Mouse (Mus musculus): Measurements from ENCODE around the gene Cdh4. TPM values are rescaled to one million over a fixed set of nuclear protein-coding genes. Genes with fewer than 3 reads are reported as not detected.

Gene Cdh4
- polyA plus RNA-seq, 1 experiment from 2014 or later = 2.5 TPM

GRCm38 (mm10) chr2:179937091-179937490 is 494.9 kb downstream of the Cdh4 start:
- 69% methylated on average over 4 of the region's 4 CpGs for WGBS

DNA sequence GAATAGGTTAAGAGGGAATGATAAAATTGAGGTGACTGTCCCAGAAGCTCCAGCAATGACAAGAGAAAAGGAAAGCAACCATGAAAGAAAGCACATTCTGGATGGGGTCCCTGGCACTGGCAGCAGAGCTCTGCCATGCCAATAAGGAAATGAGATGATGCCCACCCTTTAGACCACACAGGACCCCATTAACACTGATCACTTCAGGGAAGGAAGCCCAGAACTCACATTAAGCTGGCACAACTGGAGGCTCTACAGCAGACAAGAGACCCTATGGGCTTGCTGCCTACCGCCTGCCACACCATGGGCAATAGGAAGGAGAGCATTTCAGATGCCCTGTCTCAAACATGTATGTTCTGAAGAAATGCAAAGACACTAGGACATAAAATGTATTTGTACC is 499.5 kb downstream of the Cdh4 start:
- Histone ChIP-seq H3K4me1 (ENCODE audit: control insufficient read depth, insufficient read depth, low read length) (no peaks in the 10 kb centered on the region), H3K36me3 (ENCODE audit: control insufficient read depth, insufficient read depth, low read length) (peaks cover 7% of the 10 kb centered on the region; the same call in 1 of the 2 replicates), H3K27me3 (ENCODE audit: control insufficient read depth, insufficient read depth, low read length) (no peaks in the 10 kb centered on the region), H3K4me3 (ENCODE audit: low read depth, low read length) (no peak overlapping the region), H3K9ac (replicated peaks; ENCODE audit: low read depth, low read length) (no peak overlapping the region), H3K27ac (ENCODE audit: low read length) (no peak overlapping the region), H3K4me2 (replicated peaks; ENCODE audit: low read depth, low read length) (no peak overlapping the region), H3K9me3 (ENCODE audit: control insufficient read depth, low read depth, low read length) (no peaks in the 10 kb centered on the region)
- WGBS = 90% methylated on average over 1 of the region's 1 CpGs
- no peak for ATAC-seq (ENCODE audit: insufficient number of reproducible peaks, insufficient read depth, low FRiP score, low read depth)

More at GRCm38 (mm10) chr2:179937091-179937490, 494.9 kb downstream of the Cdh4 start:
- Histone ChIP-seq H3K9ac (replicated peaks; ENCODE audit: low read depth, low read length) (no peak overlapping the region), H3K27ac (ENCODE audit: low read length) (no peak overlapping the region), H3K4me3 (ENCODE audit: low read depth, low read length) (no peak overlapping the region), H3K4me2 (replicated peaks; ENCODE audit: low read depth, low read length) (no peak overlapping the region), H3K4me1 (ENCODE audit: control insufficient read depth, insufficient read depth, low read length) (no peaks in the 10 kb centered on the region), H3K27me3 (ENCODE audit: control insufficient read depth, insufficient read depth, low read length) (no peaks in the 10 kb centered on the region), H3K36me3 (ENCODE audit: control insufficient read depth, insufficient read depth, low read length) (peaks cover 20% of the 10 kb centered on the region), H3K9me3 (ENCODE audit: control insufficient read depth, low read depth, low read length) (no peaks in the 10 kb centered on the region)
- ATAC-seq (ENCODE audit: insufficient number of reproducible peaks, insufficient read depth, low FRiP score, low read depth) = no peak

- WGBS = 49% methylated on average over 4 of the region's 4 CpGs
- Histone ChIP-seq H3K27me3 (ENCODE audit: control insufficient read depth, insufficient read depth, low read length) (no peaks in the 10 kb centered on the region), H3K36me3 (ENCODE audit: control insufficient read depth, insufficient read depth, low read length) (no peaks in the 10 kb centered on the region), H3K4me2 (replicated peaks; ENCODE audit: low read depth, low read length) (no peak overlapping the region), H3K9ac (replicated peaks; ENCODE audit: low read depth, low read length) (no peak overlapping the region), H3K4me1 (ENCODE audit: control insufficient read depth, insufficient read depth, low read length) (peaks cover 15% of the 10 kb centered on the region; the same call in 1 of the 2 replicates), H3K27ac (ENCODE audit: low read length) (no peak overlapping the region), H3K4me3 (ENCODE audit: low read depth, low read length) (no peak overlapping the region), H3K9me3 (ENCODE audit: control insufficient read depth, low read depth, low read length) (no peaks in the 10 kb centered on the region)
- no peak for ATAC-seq (ENCODE audit: insufficient number of reproducible peaks, insufficient read depth, low FRiP score, low read depth)
Measured at GRCm38 (mm10) chr2:179945051-179945450, 502.8 kb downstream of the Cdh4 start.

DNA sequence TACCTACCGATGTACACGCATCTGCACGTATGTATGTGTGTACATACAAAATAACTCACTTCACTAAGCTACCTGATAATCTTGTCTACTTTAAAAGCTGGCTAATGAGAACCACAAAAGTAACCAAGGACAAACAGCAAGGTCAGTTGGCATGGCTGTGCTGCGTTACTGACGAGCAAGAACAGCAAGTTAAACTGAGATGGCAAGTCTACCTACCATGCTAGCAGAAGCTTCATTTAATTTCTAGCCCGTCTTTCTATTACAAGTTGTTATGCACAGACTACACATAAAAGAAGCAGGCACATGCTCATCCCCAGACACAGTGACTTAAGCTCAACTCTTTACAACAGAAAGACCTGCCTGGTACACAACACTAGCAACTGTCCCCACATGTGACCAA is 504.3 kb downstream of the Cdh4 start:
- no peaks in the 10 kb centered on the region for H3K27me3 ChIP-seq (ENCODE audit: control insufficient read depth, insufficient read depth, low read length)
- H3K9ac ChIP-seq (replicated peaks; ENCODE audit: low read depth, low read length) = no peak overlapping the region
- H3K4me1 ChIP-seq (ENCODE audit: control insufficient read depth, insufficient read depth, low read length) = peaks cover 16% of the 10 kb centered on the region; the same call in 1 of the 2 replicates
- ATAC-seq (ENCODE audit: insufficient number of reproducible peaks, insufficient read depth, low FRiP score, low read depth) = no peak
- H3K4me3 ChIP-seq (ENCODE audit: low read depth, low read length) = no peak overlapping the region
- WGBS = 86% methylated on average over 6 of the region's 6 CpGs
- no peaks in the 10 kb centered on the region for H3K9me3 ChIP-seq (ENCODE audit: control insufficient read depth, low read depth, low read length)
- H3K36me3 ChIP-seq (ENCODE audit: control insufficient read depth, insufficient read depth, low read length) = no peaks in the 10 kb centered on the region
- H3K4me2 ChIP-seq (replicated peaks; ENCODE audit: low read depth, low read length) = no peak overlapping the region
- H3K27ac ChIP-seq (ENCODE audit: low read length) = no peak overlapping the region

DNA sequence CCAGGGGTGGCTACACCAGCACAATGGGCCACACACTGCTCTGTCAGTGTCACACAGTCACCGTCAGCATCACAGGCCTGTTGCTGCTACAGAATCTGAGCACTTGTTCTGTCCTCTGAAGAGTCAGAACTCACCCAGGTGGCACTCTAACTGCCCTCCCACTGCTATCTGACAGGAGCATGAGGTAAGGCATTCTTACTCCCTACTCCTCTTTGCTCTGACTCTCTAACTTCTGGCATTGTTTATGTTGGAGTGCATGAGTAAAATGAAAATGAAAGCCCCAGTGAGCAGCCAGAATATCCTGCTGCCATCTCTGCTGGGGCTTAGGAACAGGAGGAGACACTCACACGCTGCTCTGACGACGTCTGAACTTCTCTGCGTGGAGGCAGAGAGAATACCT is 505.4 kb downstream of the Cdh4 start:
- H3K27me3 ChIP-seq (ENCODE audit: control insufficient read depth, insufficient read depth, low read length) = no peaks in the 10 kb centered on the region
- H3K4me3 ChIP-seq (ENCODE audit: low read depth, low read length) = no peak overlapping the region
- H3K27ac ChIP-seq (ENCODE audit: low read length) = no peak overlapping the region
- H3K36me3 ChIP-seq (ENCODE audit: control insufficient read depth, insufficient read depth, low read length) = no peaks in the 10 kb centered on the region
- H3K9ac ChIP-seq (replicated peaks; ENCODE audit: low read depth, low read length) = no peak overlapping the region
- H3K9me3 ChIP-seq (ENCODE audit: control insufficient read depth, low read depth, low read length) = no peaks in the 10 kb centered on the region
- WGBS = 30% methylated on average over 5 of the region's 5 CpGs
- no peak overlapping the region for H3K4me2 ChIP-seq (replicated peaks; ENCODE audit: low read depth, low read length)
- no peak for ATAC-seq (ENCODE audit: insufficient number of reproducible peaks, insufficient read depth, low FRiP score, low read depth)
- H3K4me1 ChIP-seq (ENCODE audit: control insufficient read depth, insufficient read depth, low read length) = peaks cover 23% of the 10 kb centered on the region; the same call in 1 of the 2 replicates

DNA sequence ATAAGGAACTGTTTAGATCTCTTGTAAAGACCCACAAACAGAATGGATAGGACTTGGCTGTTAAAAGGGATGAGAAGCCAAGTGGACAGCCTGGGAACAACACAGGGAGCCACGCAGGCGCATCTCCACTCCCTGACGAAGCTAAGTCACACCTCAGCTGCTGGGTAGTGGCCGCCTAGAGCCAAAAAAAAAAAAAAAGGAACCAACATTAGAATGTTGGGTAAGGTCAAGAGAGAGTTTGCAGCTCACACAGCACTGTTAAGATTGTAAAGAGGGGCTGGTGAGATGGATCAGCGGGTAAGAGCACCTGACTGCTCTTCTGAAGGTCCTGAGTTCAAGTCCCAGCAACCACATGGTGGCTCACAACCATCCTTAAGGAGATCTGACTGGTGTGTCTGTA is 506.6 kb downstream of the Cdh4 start:
- H3K27ac ChIP-seq (ENCODE audit: low read length) = no peak overlapping the region
- ATAC-seq (ENCODE audit: insufficient number of reproducible peaks, insufficient read depth, low FRiP score, low read depth) = no peak
- peaks cover 27% of the 10 kb centered on the region for H3K4me1 ChIP-seq (ENCODE audit: control insufficient read depth, insufficient read depth, low read length)
- H3K36me3 ChIP-seq (ENCODE audit: control insufficient read depth, insufficient read depth, low read length) = no peaks in the 10 kb centered on the region
- 84% methylated on average over 5 of the region's 5 CpGs for WGBS
- no peak overlapping the region for H3K4me3 ChIP-seq (ENCODE audit: low read depth, low read length)
- H3K4me2 ChIP-seq (replicated peaks; ENCODE audit: low read depth, low read length) = no peak overlapping the region
- no peak overlapping the region for H3K9ac ChIP-seq (replicated peaks; ENCODE audit: low read depth, low read length)
- H3K27me3 ChIP-seq (ENCODE audit: control insufficient read depth, insufficient read depth, low read length) = no peaks in the 10 kb centered on the region
- no peaks in the 10 kb centered on the region for H3K9me3 ChIP-seq (ENCODE audit: control insufficient read depth, low read depth, low read length)

Measured in stomach, embryonic 14.5 days (tissue).